Mouse (Mus musculus): ENCODE results near the gene Ms4a4b.
"Not testable (repeated sequence)": the region's sequence is repeated elsewhere in the genome, so short reads cannot be mapped to it uniquely, and the experiment has no call there.

GRCm38 (mm10) chr19:11418865-11419264 lies 24.5 kb upstream of the Ms4a4b start:
- not testable (repeated sequence) for TF ChIP-seq CTCF, EP300 (IDR thresholded peaks at IDR 0.05; ENCODE audit: low read depth)
